Mouse (Mus musculus) forebrain, embryonic 16.5 days (tissue): ENCODE measurements around the gene Ttll3. TPM values are rescaled to one million over a fixed set of nuclear protein-coding genes. Genes with fewer than 3 reads are reported as not detected.

ENCODE experiments used
- ATAC-seq: fragments of 200-750 bp; cut with Nextera tagmentation; 2 replicates; pipeline ENCODE4 v1.8.0; 2017; ENCODE audit warnings: mild to moderate bottlenecking, moderate library complexity
- H3K27ac ChIP-seq: fragments of 300-500 bp; sonication (generic); 2 replicates; pipeline ENCODE4 v1.5.1; 2014; ENCODE audit warnings: low read length, control low read depth
- H3K27me3 ChIP-seq: fragments of 300-500 bp; sonication (generic); replicated peaks from 2 replicates; pipeline ENCODE4 v1.6.1; 2014; ENCODE audit warnings: low read length; ENCODE audit not compliant: control insufficient read depth, insufficient read depth
- H3K36me3 ChIP-seq: fragments of 300-500 bp; sonication (generic); 2 replicates; pipeline ENCODE4 v1.6.1; 2014; ENCODE audit not compliant: control insufficient read depth, insufficient read depth
- H3K4me1 ChIP-seq: fragments of 300-500 bp; sonication (generic); replicated peaks from 2 replicates; pipeline ENCODE4 v1.6.1; 2014; ENCODE audit warnings: low read length; ENCODE audit not compliant: control insufficient read depth, insufficient read depth
- H3K4me2 ChIP-seq: fragments of 300-500 bp; sonication (generic); 2 replicates; pipeline ENCODE4 v1.6.1; 2014; ENCODE audit warnings: mild to moderate bottlenecking, low read length, control low read depth
- H3K4me3 ChIP-seq: fragments of 300-500 bp; sonication (generic); replicated peaks from 2 replicates; pipeline ENCODE4 v1.5.1; 2014; ENCODE audit warnings: mild to moderate bottlenecking, low read length, control low read depth
- H3K9ac ChIP-seq: fragments of 300-500 bp; sonication (generic); replicated peaks from 2 replicates; pipeline ENCODE4 v1.6.1; 2014; ENCODE audit warnings: low read depth, low read length, control low read depth
- H3K9me3 ChIP-seq: fragments of 300-500 bp; sonication (generic); 2 replicates; pipeline ENCODE4 v1.6.1; 2016; ENCODE audit warnings: low read length; ENCODE audit not compliant: control insufficient read depth
- WGBS: fragments of 180-500 bp; shearing (Covaris S2); extraction: QIAGEN DNeasy Blood & Tissue Kit; methylation state at CpG from one replicate; pipeline ENCODE4 v1.1.7; 2014; 5-methylcytosine and 5-hydroxymethylcytosine counted together
- polyA plus RNA-seq: library from polyadenylated mRNA; unstranded; fragments of >200 nt; fragmentation: Nextera tagmentation; extraction: Ambion mirVana; gene quantifications from 2 replicates; pipeline ENCODE4 v1.2.1, GENCODE M21; 2015

Gene Ttll3
- polyA plus RNA-seq, 1 experiment from 2014 or later = 8.7 TPM

DNA sequence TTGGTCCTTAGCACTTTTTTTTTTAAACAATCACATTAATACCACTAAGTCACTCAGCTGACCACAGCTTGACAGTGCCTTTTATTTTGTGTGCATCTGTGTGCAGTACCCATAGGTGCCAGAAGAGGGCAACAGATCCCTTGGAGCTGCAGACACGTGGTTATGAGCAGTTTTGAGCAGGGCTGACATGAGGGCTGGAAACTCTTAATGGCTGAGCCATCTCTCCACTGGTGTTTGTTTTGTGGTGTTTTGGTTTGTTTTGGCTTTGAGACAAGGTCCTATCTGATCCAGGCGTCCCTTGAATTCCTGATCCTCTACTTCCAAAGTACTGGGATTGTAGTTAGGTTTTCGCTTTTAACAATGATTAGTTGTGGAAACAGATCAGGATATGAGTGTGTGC, 38.3 kb downstream of the Ttll3 start:
- Histone ChIP-seq H3K9me3 (no peaks in the 10 kb centered on the region), H3K9ac (no peak overlapping the region), H3K4me3 (no peak overlapping the region), H3K27me3 (no peaks in the 10 kb centered on the region), H3K4me2 (no peak overlapping the region), H3K27ac (no peak overlapping the region), H3K4me1 (no peaks in the 10 kb centered on the region), H3K36me3 (no peaks in the 10 kb centered on the region)
- WGBS = 64% methylated on average over 3 of the region's 3 CpGs
- no peak for ATAC-seq

DNA sequence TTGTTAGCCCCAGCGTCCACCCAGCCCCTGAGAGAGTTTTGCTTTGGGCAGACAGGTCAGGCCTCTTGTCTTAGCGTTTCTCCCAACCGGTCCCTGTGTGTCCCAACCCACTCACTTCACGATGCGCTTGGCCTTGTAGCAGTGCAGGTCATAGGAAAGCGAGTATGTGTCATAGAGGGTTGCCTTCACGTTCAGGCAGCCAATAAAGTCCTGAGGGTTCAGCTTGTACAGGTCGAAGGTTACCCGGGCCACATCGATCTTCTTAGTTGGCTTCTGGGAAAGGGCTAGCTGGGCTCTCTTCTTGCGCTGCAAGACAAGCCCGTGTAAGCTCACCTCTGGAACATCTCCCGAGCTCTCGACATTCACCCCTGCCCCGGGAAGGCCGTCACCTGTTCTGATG, 38.9 kb downstream of the Ttll3 start:
- WGBS = 91% methylated on average over 16 of the region's 16 CpGs
- Histone ChIP-seq H3K4me2 (no peak overlapping the region), H3K9me3 (no peaks in the 10 kb centered on the region), H3K27ac (no peak overlapping the region), H3K4me1 (no peaks in the 10 kb centered on the region), H3K36me3 (no peaks in the 10 kb centered on the region), H3K9ac (no peak overlapping the region), H3K4me3 (no peak overlapping the region), H3K27me3 (no peaks in the 10 kb centered on the region)
- ATAC-seq = no peak

DNA sequence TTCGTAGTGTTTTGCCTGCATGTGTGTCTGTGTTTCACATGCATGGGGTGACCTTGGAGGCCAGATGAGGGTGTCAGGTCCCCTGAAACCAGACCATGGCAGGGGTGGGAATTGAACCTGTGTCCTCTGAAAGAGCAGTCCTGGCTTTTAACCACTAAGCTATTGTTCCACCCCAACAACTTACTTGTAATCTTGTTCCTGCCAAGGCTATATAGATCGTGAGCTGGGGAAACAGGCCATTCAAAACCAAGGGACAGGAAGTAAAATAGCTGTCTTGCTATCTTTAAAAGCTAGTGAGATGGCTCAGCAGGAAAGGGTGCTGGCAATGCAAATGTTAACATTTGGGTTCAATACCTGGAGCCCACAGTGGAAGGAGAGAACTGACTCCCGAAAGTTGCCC, 40.9 kb downstream of the Ttll3 start:
- Histone ChIP-seq H3K4me3 (no peak overlapping the region), H3K36me3 (no peaks in the 10 kb centered on the region), H3K9me3 (no peaks in the 10 kb centered on the region), H3K9ac (no peak overlapping the region), H3K4me1 (no peaks in the 10 kb centered on the region), H3K27me3 (no peaks in the 10 kb centered on the region), H3K4me2 (no peak overlapping the region), H3K27ac (no peak overlapping the region)
- ATAC-seq = no peak
- WGBS = 83% methylated on average over 3 of the region's 3 CpGs

DNA sequence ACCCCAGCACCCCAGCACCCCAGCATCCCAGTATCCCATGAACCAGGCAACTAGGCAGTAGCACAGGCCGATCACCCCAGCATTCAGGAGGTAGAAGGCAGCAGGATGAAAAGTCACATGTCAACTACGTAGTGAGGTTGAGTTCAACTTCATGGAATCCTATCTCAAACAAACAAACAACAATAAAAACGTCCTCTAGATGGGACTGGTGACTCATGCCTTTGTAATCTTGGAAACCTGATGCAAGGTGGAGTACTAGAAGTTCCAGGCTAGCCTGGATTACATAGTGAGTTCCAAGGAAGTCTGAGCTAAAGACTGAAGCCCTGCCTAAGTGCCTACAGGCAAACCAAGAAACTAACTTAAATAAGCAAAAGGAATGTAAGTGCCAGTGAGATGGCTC, 41.8 kb downstream of the Ttll3 start:
- WGBS = 68% methylated on average over 3 of the region's 3 CpGs

DNA sequence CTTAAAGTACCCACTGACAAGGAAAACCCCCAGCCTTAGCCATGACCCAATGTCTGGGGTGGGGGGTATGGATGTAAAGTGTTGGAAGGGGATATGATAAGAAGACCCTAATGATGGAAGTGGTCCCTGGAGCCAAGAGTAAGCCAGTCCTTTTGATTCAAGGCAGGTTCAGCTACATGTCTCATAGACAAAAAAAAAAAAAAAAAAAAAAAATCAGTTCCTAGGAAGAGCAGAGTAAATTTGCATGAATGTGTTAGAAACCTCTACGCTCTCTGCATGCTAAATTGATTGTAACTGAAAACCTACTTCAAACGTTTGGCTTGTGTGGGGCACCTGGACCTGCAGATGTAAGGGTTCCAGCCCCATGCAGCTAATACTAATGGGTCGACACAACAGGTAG, 42.7 kb downstream of the Ttll3 start:
- no peak for ATAC-seq
- Histone ChIP-seq H3K4me1 (no peaks in the 10 kb centered on the region), H3K4me2 (no peak overlapping the region), H3K4me3 (no peak overlapping the region), H3K9ac (no peak overlapping the region), H3K27ac (no peak overlapping the region), H3K9me3 (no peaks in the 10 kb centered on the region), H3K36me3 (no peaks in the 10 kb centered on the region), H3K27me3 (no peaks in the 10 kb centered on the region)
- 61% methylated on average over 3 of the region's 3 CpGs for WGBS

More for the DNA sequence above, 41.8 kb downstream of the Ttll3 start:
- H3K4me3 ChIP-seq = no peak overlapping the region
- no peaks in the 10 kb centered on the region for H3K27me3 ChIP-seq
- H3K36me3 ChIP-seq = no peaks in the 10 kb centered on the region
- H3K4me1 ChIP-seq = no peaks in the 10 kb centered on the region
- no peak overlapping the region for H3K27ac ChIP-seq
- H3K9ac ChIP-seq = no peak overlapping the region
- no peak for ATAC-seq
- no peak overlapping the region for H3K4me2 ChIP-seq
- no peaks in the 10 kb centered on the region for H3K9me3 ChIP-seq

GRCm38 (mm10) chr6:113433661-113434060, 44.6 kb downstream of the Ttll3 start:
- no peak for ATAC-seq
- H3K4me3 ChIP-seq = no peak overlapping the region
- H3K27ac ChIP-seq = no peak overlapping the region
- H3K4me2 ChIP-seq = no peak overlapping the region
- H3K9me3 ChIP-seq = no peaks in the 10 kb centered on the region
- no peaks in the 10 kb centered on the region for H3K4me1 ChIP-seq
- no peak overlapping the region for H3K9ac ChIP-seq
- H3K36me3 ChIP-seq = no peaks in the 10 kb centered on the region
- 62% methylated on average over 3 of the region's 3 CpGs for whole genome bisulfite sequencing
- H3K27me3 ChIP-seq = no peaks in the 10 kb centered on the region

DNA sequence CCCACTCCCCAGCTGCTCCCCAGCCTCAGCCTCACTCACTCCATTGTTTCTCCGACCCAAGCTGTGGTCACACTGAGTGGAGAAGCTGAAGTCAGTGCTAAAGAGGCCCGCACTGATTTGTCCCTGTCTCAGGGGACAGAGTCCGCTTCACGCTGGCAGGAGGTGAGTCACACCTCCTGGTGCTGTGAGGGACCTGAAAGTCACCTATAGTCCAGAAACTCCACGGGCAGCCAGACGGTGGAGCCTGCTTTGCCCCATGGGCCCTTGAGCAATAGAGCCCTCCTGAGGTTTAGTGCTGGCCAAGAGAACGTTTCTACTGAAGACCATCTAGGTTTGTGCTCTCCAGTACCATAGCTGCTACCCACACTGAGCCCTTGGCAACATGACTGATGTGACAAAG, 45.6 kb downstream of the Ttll3 start:
- H3K27me3 ChIP-seq = no peaks in the 10 kb centered on the region
- 75% methylated on average over 7 of the region's 7 CpGs for WGBS
- no peak for ATAC-seq

DNA sequence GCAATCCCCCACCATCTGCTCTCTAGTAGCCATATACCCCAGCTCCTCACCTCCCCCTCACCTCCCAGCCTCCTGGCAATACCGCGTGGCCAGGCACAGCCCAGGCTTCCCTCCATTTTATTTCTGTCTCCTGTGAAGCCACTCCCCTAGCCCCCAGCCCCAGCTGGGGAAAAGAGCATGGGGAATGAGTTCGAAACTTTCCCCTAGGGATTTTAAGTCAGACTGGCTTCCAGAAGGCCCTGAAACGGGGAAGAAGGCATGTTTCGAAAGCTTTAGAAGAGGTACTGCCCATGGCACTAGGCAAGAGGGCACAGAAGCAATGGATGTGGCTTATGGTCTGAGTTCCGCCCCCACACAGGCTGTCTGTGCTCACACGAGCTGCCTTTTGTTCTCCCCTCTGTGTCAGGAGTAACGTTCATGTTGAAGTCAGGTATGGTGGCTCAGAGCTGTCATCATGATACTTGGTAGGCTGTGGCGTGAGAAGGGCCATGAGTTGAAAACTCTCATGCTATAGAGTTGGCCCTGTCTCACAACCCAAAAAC, 46.7 kb downstream of the Ttll3 start, which contains the start of gene Cidec:
Cidec (minus strand) TSS at position 97 of the 542 bp plus-strand sequence.
- Histone ChIP-seq H3K9ac (no peak within 1 kb of the TSS), H3K4me3 (no peak within 1 kb of the TSS)
- 79% methylated on average over 9 of the region's 9 CpGs for WGBS

More for the DNA sequence above, 45.6 kb downstream of the Ttll3 start:
- Histone ChIP-seq H3K4me2 (no peak overlapping the region), H3K36me3 (no peaks in the 10 kb centered on the region), H3K9ac (no peak overlapping the region), H3K27ac (no peak overlapping the region), H3K4me3 (no peak overlapping the region), H3K4me1 (no peaks in the 10 kb centered on the region), H3K9me3 (no peaks in the 10 kb centered on the region)

DNA sequence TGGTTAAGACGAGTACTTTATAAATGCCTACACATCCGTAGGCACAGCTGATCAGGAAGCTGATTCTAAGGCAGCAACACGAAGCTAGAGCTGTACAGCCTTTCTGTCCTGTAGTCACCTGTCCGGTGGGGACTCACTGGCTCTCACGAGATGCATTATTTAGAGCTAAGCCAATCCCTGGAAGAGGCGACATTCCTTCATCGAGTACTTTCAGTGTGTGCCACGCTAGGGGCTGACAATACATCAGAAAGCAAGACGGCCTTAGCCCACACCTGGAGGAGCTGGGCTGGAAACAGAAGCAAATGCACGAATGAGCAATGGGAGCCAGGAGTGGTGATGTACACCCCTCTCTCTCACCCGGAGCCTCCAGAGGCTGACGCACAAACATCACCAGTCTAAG, 48.1 kb downstream of the Ttll3 start:
- Histone ChIP-seq H3K4me2 (no peak overlapping the region), H3K36me3 (no peaks in the 10 kb centered on the region), H3K27me3 (no peaks in the 10 kb centered on the region), H3K27ac (no peak overlapping the region), H3K9ac (no peak overlapping the region), H3K9me3 (no peaks in the 10 kb centered on the region), H3K4me3 (no peak overlapping the region), H3K4me1 (0 out of 2 replicates have a peak, but pooled peaks cover 3% of the 10 kb centered on the region)
- 79% methylated on average over 12 of the region's 12 CpGs for WGBS
- ATAC-seq = no peak

More for the DNA sequence above, 46.7 kb downstream of the Ttll3 start, which contains the start of gene Cidec:
- ATAC-seq = no peak
- Histone ChIP-seq H3K9me3 (no peaks in the 10 kb centered on the region), H3K36me3 (no peaks in the 10 kb centered on the region), H3K27ac (no peak within 1 kb of the TSS), H3K4me2 (no peak within 1 kb of the TSS), H3K27me3 (no peaks in the 10 kb centered on the region), H3K4me1 (no peaks in the 10 kb centered on the region)
